Comparison of ENCODE assay signal across 34 mouse cellular contexts in the genomic region with DNA sequence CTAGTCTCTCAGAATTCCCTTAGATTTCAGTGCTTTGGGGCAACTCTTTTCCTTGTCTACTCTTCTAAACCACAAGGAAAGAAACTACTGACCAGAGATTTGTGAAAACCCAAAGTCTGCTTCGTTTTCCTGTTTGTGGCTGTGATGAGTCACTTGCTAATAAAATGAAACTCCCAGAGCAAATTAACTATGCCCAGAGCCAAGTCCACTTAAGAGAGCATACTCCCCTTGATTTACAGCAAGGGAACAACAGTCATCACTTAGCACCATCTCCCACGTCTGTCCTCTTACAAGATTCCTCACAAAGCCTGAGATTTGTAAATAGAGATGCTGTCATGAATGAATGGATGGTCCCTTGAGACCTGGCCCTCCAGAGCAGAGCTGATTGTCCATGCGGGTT. TPM values are rescaled to one million over a fixed set of nuclear protein-coding genes. Genes with fewer than 3 reads are reported as not detected.
DNase-seq lines count a peak whose midpoint lies in the region; ATAC-seq and TF ChIP-seq lines count a peak whose summit lies in the region.
"Had no signal": no experiment of that assay in that cellular context is flagged by ENCODE, and none has a peak within 500 bp of the region (broad histone marks: within the 10 kb centered on the region; RNA-seq: fewer than 3 reads in every experiment).

No protein-coding gene starts in this region.

- no peaks in the 10 kb centered on the region for H3K9me3 ChIP-seq in lung, postnatal 0 days (ENCODE audit: low read length)
- no peaks in the 10 kb centered on the region for H3K9me3 ChIP-seq in forebrain, embryonic 13.5 days (replicated peaks)
- H3K9me3 ChIP-seq: hindbrain, embryonic 13.5 days; liver, embryonic 12.5 days; megakaryocyte, embryonic 14.5 days; neural tube, embryonic 15.5 days had no signal

- ATAC-seq in lung, postnatal 0 days, result peak; percentile 12; the same call in 1 of the 2 replicates
- ATAC-seq in forebrain, embryonic 13.5 days, result no peak
- ATAC-seq in frontal cortex, adult (ENCODE audit: low TSS enrichment), result no peak
- ATAC-seq: forebrain, embryonic 14.5 days; liver, embryonic 12.5 days; liver, postnatal 0 days; midbrain, embryonic 13.5 days had no signal

- H3K36me3 ChIP-seq in lung, postnatal 0 days (ENCODE audit: insufficient read depth, low read length), result no peaks in the 10 kb centered on the region
- no peaks in the 10 kb centered on the region for H3K36me3 ChIP-seq in C2C12 (ENCODE audit: control insufficient read depth, insufficient read depth)
- H3K36me3 ChIP-seq in forebrain, embryonic 13.5 days (ENCODE audit: poor library complexity, severe bottlenecking), result no peaks in the 10 kb centered on the region
- H3K36me3 ChIP-seq: hindbrain, embryonic 13.5 days; liver, embryonic 12.5 days; midbrain, embryonic 13.5 days; neural tube, embryonic 15.5 days had no signal

- H3K27me3 ChIP-seq in lung, postnatal 0 days (replicated peaks; ENCODE audit: insufficient read depth, low read length), result no peaks in the 10 kb centered on the region
- no peaks in the 10 kb centered on the region for H3K27me3 ChIP-seq in C2C12 (ENCODE audit: control insufficient read depth, insufficient read depth, insufficient read length)
- no peaks in the 10 kb centered on the region for H3K27me3 ChIP-seq in forebrain, embryonic 13.5 days
- H3K27me3 ChIP-seq: CH12.LX; hindbrain, embryonic 13.5 days; liver, embryonic 12.5 days; midbrain, embryonic 13.5 days; neural tube, embryonic 15.5 days had no signal

- no peaks in the 10 kb centered on the region for H3K4me1 ChIP-seq in lung, postnatal 0 days (ENCODE audit: insufficient read depth, low read depth, low read length)
- H3K4me1 ChIP-seq in lung, adult 2 months (ENCODE audit: control insufficient read depth, insufficient read depth, low read length), result no peaks in the 10 kb centered on the region
- no peaks in the 10 kb centered on the region for H3K4me1 ChIP-seq in forebrain, embryonic 13.5 days
- H3K4me1 ChIP-seq: hindbrain, embryonic 13.5 days; liver, embryonic 12.5 days; megakaryocyte, embryonic 14.5 days; midbrain, embryonic 13.5 days; neural tube, embryonic 15.5 days had no signal

- H3K27ac ChIP-seq in gastrocnemius, adult 2 months, result peak overlapping the region; percentile 17; the same call in 1 of the 2 replicates
- H3K27ac ChIP-seq in lung, postnatal 0 days (ENCODE audit: low read length), result no peak overlapping the region
- H3K27ac ChIP-seq in forebrain, embryonic 13.5 days, result no peak overlapping the region
- H3K27ac ChIP-seq: hindbrain, embryonic 13.5 days; layer of hippocampus, adult 2 months; liver, embryonic 12.5 days; midbrain, embryonic 13.5 days; neural tube, embryonic 15.5 days had no signal

- no peak for TF ChIP-seq CTCF in gastrocnemius, adult 2 months (IDR thresholded peaks at IDR 0.05)
- no peak for TF ChIP-seq CTCF in lung, postnatal 0 days (IDR thresholded peaks at IDR 0.05)
- no peak for TF ChIP-seq CTCF in lung, adult 2 months (IDR thresholded peaks at IDR 0.05; ENCODE audit: insufficient read depth, low read length)
- TF ChIP-seq CTCF in C2C12 (IDR thresholded peaks at IDR 0.05; ENCODE audit: control insufficient read depth, insufficient read depth, insufficient read length), result no peak

- no peak overlapping the region for H3K4me2 ChIP-seq in lung, postnatal 0 days (replicated peaks; ENCODE audit: low read depth, low read length)
- no peak overlapping the region for H3K4me2 ChIP-seq in forebrain, embryonic 13.5 days
- H3K4me2 ChIP-seq: heart, embryonic 11.5 days; hindbrain, embryonic 13.5 days; liver, embryonic 12.5 days; midbrain, embryonic 13.5 days; neural tube, embryonic 15.5 days had no signal

- no peak overlapping the region for H3K9ac ChIP-seq in lung, postnatal 0 days (replicated peaks; ENCODE audit: low read depth)
- no peak overlapping the region for H3K9ac ChIP-seq in forebrain, embryonic 13.5 days
- H3K9ac ChIP-seq: hindbrain, embryonic 13.5 days; liver, embryonic 12.5 days; liver, postnatal 0 days; midbrain, embryonic 13.5 days; neural tube, embryonic 15.5 days had no signal

- no peaks in the 10 kb centered on the region for H3K79me2 ChIP-seq in C2C12 (ENCODE audit: control insufficient read depth, insufficient read depth)

- no peak overlapping the region for H3ac ChIP-seq in C2C12 (ENCODE audit: control insufficient read depth, insufficient read length, low read depth)

- 33% methylated on average over 3 of the region's 3 CpGs for WGBS in lung, postnatal 0 days
- 31% methylated on average over 3 of the region's 3 CpGs for WGBS in lung, adult 2 months
- 65% methylated on average over 3 of the region's 3 CpGs for WGBS in forebrain, embryonic 13.5 days

- no peak overlapping the region for H3K4me3 ChIP-seq in gastrocnemius, adult 2 months
- H3K4me3 ChIP-seq in lung, postnatal 0 days (ENCODE audit: low read depth, low read length), result no peak overlapping the region
- no peak overlapping the region for H3K4me3 ChIP-seq in lung, adult 2 months (replicated peaks; ENCODE audit: extremely low read depth, low read depth, low read length)
- no peak overlapping the region for H3K4me3 ChIP-seq in C2C12 (ENCODE audit: insufficient read depth, poor library complexity, severe bottlenecking)
- H3K4me3 ChIP-seq in forebrain, embryonic 13.5 days, result no peak overlapping the region
- H3K4me3 ChIP-seq: hindbrain, embryonic 13.5 days; layer of hippocampus, adult 2 months; liver, embryonic 12.5 days; megakaryocyte, embryonic 14.5 days; midbrain, embryonic 13.5 days; neural tube, embryonic 15.5 days had no signal

- intact Hi-C loops in gastrocnemius, adult 2 months (cut with DNase I), result no loop called here
- intact Hi-C loops in gastrocnemius, postnatal 36 days (cut with DNase I), result no loop called here

- no peaks in the 10 kb centered on the region for H3K79me3 ChIP-seq in C2C12 (ENCODE audit: low read depth)

- TF ChIP-seq POLR2A in lung, adult 2 months (IDR thresholded peaks at IDR 0.05; ENCODE audit: borderline replicate concordance, extremely low read depth, low read depth, low read length), result no peak

- no peak for TF ChIP-seq EP300 in lung, postnatal 0 days (IDR thresholded peaks at IDR 0.05)

- no peak for DNase-seq in gastrocnemius, adult 2 months
- DNase-seq in gastrocnemius, postnatal 36 days, result no peak
- peak; percentile 32 for DNase-seq in lung, postnatal 0 days (ENCODE audit: low spot score)
- no peak for DNase-seq in lung, adult 2 months
- peak; percentile 34 for DNase-seq in mesoderm, embryonic 11.5 days (ENCODE audit: low read depth, low spot score)
- DNase-seq: adrenal gland, adult 8-10 months; B cell, adult 2 months; cerebellum, adult 2 months; cerebellum, postnatal 14 days; heart, postnatal 4 days; kidney, adult 18-20 months; left cerebral cortex, postnatal 4 days; liver, postnatal 0 days; lung, postnatal 4 days; retina, postnatal 1 day; thymus, postnatal 4 days had no signal

TF ChIP-seq in C2C12, 6 proteins besides CTCF, POLR2A, EP300 and RAD21:
- TF ChIP-seq MAX (IDR thresholded peaks at IDR 0.05) (peak; percentile 29), MYOG (IDR thresholded peaks at IDR 0.05; ENCODE audit: control insufficient read depth, extremely low read depth, insufficient read length) (no peak), USF1 (IDR thresholded peaks at IDR 0.05; ENCODE audit: low read depth) (no peak), FOSL1 (IDR thresholded peaks at IDR 0.05; ENCODE audit: insufficient read depth, low read length, poor library complexity, severe bottlenecking) (peak; percentile 70), CEBPB (IDR thresholded peaks at IDR 0.05; ENCODE audit: low read depth) (no peak), MYOD1 (IDR thresholded peaks at IDR 0.05; ENCODE audit: control insufficient read depth, insufficient read length, low read depth) (no peak)
TF ChIP-seq in C2C12: peak in this region for 2.

RNA-seq across cellular contexts. Expression of a gene that starts 11.6 kb away (rescaled TPM):
- total RNA-seq in gastrocnemius, adult 2 months (2021), result 1 to 10 TPM in 1 of 2 experiments, under 1 TPM in 1; 0.43 to 1.2 TPM
- under 1 TPM in 1 of 2 experiments, not detected in 1; 0.38 TPM for total RNA-seq in gastrocnemius, postnatal 36 days (2021)
- 3.8 and 4.0 TPM in 2 replicates for polyA plus RNA-seq in lung, postnatal 0 days (2015; fragmentation: Nextera tagmentation; extraction: Ambion mirVana)
- polyA plus RNA-seq in lung, adult 2 months (2012; rRNA removed), result 1.1 and 1.4 TPM in 2 replicates
- polyA plus RNA-seq in C2C12 (2012; fragmentation: generic; extraction: Trizol), result not detected
- not detected in 2 replicates for polyA plus RNA-seq in forebrain, embryonic 13.5 days (2015; fragmentation: Nextera tagmentation; extraction: Ambion mirVana)
- total RNA-seq: CH12.LX; ES-E14; granulocyte monocyte progenitor cell, adult 5-6 weeks; layer of hippocampus, adult 2 months; layer of hippocampus, postnatal 25 days; left cerebral cortex, postnatal 4 days; monocyte, adult 5-6 weeks had no signal
- polyA plus RNA-seq: cerebellum, adult 2 months; forebrain, embryonic 14.5 days; frontal cortex, adult 2 months; midbrain, embryonic 13.5 days; testis, adult 2 months had no signal

Comparison
In these comparisons a context has a peak if more than half of its experiments do, and no peak if none do; other contexts are left out.
1. DNase-seq: peak in lung, postnatal 0 days (single experiment) and mesoderm, embryonic 11.5 days (single experiment); none in gastrocnemius, adult 2 months (single experiment), gastrocnemius, postnatal 36 days (0 of 2) and lung, adult 2 months (single experiment).